Mouse (Mus musculus) right cerebral cortex, postnatal 36 days (tissue): ENCODE measurements around the gene Zfp354b.

Experiments
- DNase-seq, 2 experiments: peaks; one replicate each; pipeline ENCODE4 v3.0.0; 2022; ENCODE audit warnings: low spot score in 2 of 2, mixed read lengths in 1 of 2

The Zfp354b gene

DNA sequence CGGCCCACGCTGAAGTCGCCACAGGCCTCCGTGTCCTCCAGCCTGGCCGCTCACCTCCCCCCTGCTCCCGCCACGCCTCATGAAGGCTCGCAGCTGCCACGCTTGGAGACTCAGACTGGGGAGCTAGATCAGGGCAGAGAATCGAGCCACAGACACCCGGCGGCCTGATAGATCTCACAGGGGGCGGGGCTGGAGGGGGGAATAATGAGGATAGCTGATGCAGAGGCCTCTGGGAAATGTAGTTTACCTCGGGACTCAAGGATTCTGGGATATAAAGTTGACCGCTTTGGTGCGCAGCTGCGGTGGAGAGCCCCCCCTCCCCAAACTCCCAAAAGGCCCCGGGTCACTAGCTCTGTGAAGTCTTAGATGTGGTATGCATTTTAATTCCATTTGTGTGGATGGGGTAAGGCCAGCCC, at the start of gene Zfp354b:
Gene Zfp354b, minus strand, starts transcription at position 183 of the 416 bp plus-strand sequence.
- peak; percentile 84 to 90 for DNase-seq

GRCm38 (mm10) chr11:50977216-50977615, 45.8 kb upstream of the Zfp354b start:
- DNase-seq: no peak

DNA sequence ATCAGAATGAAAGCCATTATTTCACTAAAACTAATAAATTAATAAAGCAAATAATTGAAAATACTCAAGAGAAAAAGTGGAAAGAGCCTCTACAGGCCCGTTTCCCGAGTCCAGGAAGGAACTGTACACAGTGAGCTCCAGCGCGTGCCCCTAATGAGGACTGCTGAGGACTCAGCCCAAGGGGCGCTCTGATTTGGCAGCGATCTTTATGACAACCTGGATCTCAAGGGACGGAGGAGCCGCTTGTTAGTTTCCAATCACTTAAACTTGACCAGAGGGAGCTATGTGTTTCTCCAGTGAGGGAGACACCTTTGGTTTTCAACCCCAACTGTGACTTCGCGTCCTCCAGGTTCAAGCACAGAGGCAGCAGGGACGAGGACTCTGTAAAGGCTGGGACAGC, 34.8 kb upstream of the Zfp354b start, which contains the start of gene Olfr1378:
Gene Olfr1378, plus strand, starts transcription at position 301 of the 400 bp plus-strand sequence.
- no peak for DNase-seq

- DNase-seq: no peak
Measured at GRCm38 (mm10) chr11:50964886-50965285, 33.5 kb upstream of the Zfp354b start.

DNA sequence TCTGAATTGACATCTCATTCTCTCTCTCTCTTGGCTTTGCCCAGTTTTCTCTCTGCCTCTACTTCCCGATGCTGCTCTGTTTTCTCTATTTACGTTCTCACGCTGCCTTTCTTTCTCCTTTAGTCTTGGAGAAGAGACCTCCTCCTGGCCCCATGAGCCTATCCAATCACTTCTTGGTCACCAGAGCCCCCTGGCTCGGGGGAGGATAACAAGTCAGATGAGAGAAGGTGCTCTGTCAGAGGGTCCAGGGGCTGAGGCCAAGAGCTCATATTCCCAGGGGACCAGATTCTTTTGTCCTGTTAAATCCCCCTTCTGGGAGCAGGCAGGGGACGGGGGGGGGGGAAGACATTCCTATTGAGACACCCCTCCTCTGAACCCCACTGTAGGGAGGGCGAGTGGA, 22.2 kb upstream of the Zfp354b start, which contains the start of gene Prop1:
Gene Prop1, minus strand, starts transcription at position 101 of the 400 bp plus-strand sequence.
- no peak for DNase-seq

DNA sequence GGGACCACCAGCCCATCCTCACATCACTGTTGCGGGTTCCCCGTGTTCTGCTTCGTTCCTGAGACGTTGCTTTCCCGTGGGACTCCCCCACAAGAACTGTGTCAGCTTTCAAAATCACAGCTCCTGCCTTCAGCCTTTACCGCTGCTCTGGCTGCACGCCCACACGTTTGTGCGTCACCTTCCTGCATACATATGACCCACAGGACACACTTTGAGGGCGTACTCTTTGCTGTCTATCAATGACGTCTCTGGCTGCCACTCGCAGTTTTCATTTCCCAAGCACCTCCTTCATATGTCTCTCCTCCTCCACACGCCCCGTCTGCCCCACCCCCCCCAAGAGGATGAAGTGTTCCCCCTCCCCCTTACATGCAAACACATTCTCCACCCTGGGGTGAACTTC, 20.9 kb upstream of the Zfp354b start:
- peak in 1 of 2 experiments; percentile 58 for DNase-seq

GRCm38 (mm10) chr11:50943506-50943905, 12.1 kb upstream of the Zfp354b start, which contains the start of gene 4933414I15Rik:
Gene 4933414I15Rik, minus strand, starts transcription at chr11:50943765.
- no peak for DNase-seq

GRCm38 (mm10) chr11:50942386-50942785, 11.0 kb upstream of the Zfp354b start:
- DNase-seq: no peak

GRCm38 (mm10) chr11:50939621-50940366, 8.4 kb upstream of the Zfp354b start:
- no peak for DNase-seq

DNA sequence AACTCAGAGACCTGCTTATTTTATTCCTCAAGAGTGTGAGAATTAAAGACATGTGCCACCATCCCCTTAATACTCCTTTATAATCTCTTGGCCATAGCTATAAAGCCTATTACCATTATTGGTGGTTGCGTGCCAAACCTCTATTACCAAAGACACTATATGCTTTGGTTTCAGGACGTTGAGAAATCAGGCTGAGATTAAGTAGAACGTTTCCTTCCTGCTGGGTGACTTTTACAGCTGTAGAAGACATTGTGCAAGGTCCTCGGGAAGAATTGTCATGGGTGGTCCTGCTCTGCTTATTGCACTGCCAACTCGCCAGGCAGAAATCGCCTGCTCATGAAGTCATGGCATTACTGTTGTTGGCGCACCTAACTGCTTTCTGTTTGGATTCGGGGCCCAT, 7.0 kb upstream of the Zfp354b start:
- no peak for DNase-seq

GRCm38 (mm10) chr11:50932040-50932439, 607 bp upstream of the Zfp354b start:
- no peak for DNase-seq

DNA sequence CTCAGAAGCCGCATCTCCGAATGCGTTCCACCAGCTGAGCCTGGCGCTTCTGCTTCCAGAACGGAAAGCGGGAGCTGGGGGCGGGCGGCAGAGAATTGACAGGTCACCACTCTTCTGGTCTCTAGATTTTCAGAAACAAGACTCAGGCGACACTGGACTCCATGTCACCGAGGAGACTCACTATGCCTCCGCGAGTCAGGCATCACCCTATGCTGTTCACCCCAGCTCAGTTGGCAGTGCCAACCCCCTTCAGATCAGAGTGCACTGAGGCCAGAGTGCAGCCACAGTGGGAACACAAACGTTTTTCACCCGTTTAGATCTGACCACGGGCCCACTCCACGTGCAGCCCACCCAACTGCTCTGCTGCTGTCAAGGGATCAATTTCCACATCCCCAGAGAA, 412 bp downstream of the Zfp354b start:
- no peak for DNase-seq

DNA sequence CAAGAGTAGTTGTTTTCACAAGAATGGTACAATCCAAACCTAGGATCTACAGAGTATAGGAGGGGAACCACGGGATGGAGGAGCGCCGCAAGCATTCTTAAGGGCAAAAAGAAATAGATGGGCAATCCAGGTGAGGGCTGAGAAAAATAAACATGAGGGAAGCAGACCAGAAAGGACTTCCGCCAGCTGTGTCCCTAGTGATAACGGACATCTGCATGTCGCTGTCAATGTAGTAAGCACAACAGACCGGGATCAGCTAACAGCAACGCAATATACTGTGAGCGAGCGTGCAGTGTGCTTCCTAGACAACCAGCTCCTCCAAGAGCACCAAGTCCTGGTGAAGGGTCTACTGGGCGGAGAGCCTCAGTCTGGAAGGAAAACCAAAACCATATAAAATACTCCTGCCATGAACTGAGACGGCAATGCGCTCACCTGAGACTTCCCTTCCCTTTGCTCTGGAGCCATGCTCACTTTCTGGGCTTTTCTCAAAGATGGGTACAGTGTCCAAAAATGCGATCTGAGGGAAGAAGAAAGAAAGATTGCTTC, 891 bp downstream of the Zfp354b start:
- DNase-seq: no peak

- DNase-seq: peak; percentile 91 to 93
Measured at GRCm38 (mm10) chr11:50915671-50916320, 15.6 kb downstream of the Zfp354b start, which contains the start of gene Zfp2. Gene Zfp2, minus strand, starts transcription at chr11:50916165.

GRCm38 (mm10) chr11:50914461-50914860, 17.0 kb downstream of the Zfp354b start:
- DNase-seq: no peak

DNA sequence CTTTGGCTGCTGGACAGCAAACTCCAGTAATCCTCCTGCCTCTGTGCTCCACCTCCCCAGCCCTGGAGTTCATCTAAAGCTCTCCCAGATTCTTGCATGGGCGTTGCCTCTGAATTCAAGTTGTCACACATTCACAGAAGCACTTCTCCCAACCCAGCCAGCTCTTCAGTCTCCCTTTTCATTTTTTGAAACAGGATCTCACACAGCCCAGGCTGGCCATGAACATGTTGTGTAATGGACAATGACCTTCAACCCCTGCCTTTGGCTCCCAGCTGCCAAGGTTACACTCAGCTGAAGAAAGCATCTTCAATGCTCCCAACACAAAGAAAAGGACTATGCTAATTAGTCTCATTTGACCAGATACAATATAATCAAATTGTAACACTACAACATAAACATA, 18.1 kb downstream of the Zfp354b start:
- no peak for DNase-seq

GRCm38 (mm10) chr11:50908136-50908535, 23.3 kb downstream of the Zfp354b start:
- DNase-seq: peak in 1 of 2 experiments; percentile 29

DNA sequence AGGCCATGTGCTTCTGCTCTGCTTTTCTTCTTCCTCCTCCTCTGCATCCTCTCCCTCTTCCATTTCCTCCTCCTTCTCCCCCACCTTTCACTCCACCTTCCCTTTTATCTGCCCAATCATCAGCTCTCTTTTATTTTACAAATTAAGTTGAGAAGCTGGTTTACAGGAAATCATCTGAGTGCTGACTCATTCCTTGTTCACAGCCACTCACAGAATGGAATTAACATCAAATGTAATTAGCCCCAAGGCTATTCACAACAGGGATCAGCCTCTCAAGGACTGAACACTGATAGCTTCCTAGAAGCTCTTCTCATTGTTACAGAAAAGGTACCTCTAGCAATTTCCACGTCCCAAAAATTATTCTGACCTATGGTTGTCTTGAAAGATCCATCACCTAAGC, 34.1 kb downstream of the Zfp354b start:
- no peak for DNase-seq

DNA sequence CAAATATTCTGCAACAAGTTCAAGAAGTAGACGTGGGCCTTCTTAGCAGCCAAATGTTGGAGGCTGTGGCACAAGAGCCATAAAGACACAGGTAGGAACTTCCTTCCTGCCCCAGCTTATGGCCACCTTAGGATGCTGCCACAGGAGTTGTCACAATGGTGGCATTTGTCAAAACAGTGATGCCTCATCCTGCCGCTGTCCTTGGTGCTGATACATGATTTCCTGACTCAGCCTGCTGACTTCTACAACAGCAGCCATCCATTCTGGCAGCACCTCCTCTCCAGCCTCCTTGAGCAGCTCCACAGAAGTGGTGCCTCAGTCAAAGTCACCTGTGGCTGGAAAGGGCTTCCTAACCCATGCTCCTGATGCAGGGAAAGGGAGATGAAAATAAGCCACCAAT, 39.0 kb downstream of the Zfp354b start:
- DNase-seq: no peak

DNA sequence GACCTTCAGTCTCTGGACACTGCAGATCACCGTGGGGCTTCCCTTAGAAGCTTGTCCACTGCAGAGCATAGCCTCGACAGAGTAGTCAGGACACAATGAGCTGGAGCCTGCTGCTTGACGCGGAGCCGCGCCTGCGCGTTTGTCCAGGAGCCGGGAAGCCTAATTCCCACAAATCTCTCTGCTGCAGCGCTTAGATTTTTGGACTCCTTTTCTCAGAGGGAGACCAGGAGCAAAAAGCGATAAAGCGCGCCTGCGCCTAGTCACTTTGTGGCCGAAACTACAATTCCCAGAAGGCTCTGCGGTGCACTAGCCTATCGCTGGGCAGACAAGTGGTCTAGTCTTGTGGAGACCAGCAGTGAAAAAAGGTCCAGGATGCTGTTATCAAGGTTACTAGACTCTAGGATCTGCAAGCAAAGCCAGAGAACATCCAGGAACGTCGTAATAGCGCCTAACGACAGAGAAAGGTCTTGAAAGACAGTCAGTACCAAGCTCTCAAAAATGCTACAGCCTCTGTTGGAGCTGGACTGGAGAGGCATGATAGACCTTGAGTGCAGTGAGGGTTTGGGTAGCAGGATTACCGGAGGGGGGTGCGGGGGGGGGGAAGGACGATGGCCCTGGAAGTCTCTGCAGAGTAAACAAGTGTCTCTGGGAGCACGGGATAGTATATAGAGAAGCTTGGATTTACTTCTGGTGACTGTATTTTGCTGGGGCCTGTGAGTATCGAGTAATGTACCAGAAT, 43.9 kb downstream of the Zfp354b start, which contains the start of gene Zfp454:
Gene Zfp454, minus strand, starts transcription at position 262 of the 739 bp plus-strand sequence.
- DNase-seq: peak; percentile 94 to 97

GRCm38 (mm10) chr11:50886933-50887293, 44.5 kb downstream of the Zfp354b start:
- no peak for DNase-seq
